Mouse (Mus musculus) CH12.LX (cell line): ENCODE results near the gene Vps26a. TPM values are rescaled to one million over a fixed set of nuclear protein-coding genes. Genes with fewer than 3 reads are reported as not detected.

Experiments
- DNase-seq: peaks from one replicate; pipeline ENCODE4 v3.0.0-alpha.2; 2013; ENCODE audit errors: extremely low read depth
- H3K27ac ChIP-seq: 2 replicates; pipeline ENCODE4 v1.5.1; 2012; ENCODE audit warnings: low read depth, mild to moderate bottlenecking, control low read depth, moderate library complexity; ENCODE audit not compliant: insufficient read depth
- H3K27me3 ChIP-seq: replicated peaks from 2 replicates; pipeline ENCODE3; 2012; ENCODE audit warnings: inconsistent platforms
- H3K36me3 ChIP-seq, 2 experiments: replicated peaks in 1 of 2; 2 replicates each; pipeline versions ENCODE3 to v1.6.1; 2012; ENCODE audit warnings: inconsistent platforms in 1 of 2, low read length in 1 of 2, mild to moderate bottlenecking in 1 of 2, mixed read lengths in 1 of 2, moderate library complexity in 1 of 2; ENCODE audit not compliant: control insufficient read depth in 1 of 2, insufficient read depth in 1 of 2
- H3K4me1 ChIP-seq, 2 experiments: 2 replicates each; pipeline ENCODE4 v1.6.1; 2012; ENCODE audit warnings: inconsistent platforms in 1 of 2, moderate library complexity in 1 of 2; ENCODE audit not compliant: insufficient read depth in 2 of 2, control insufficient read depth in 1 of 2
- H3K4me2 ChIP-seq: 2 replicates; pipeline ENCODE4 v1.6.1; 2012; ENCODE audit warnings: low read depth, mild to moderate bottlenecking, control low read depth; ENCODE audit not compliant: poor library complexity, insufficient read depth, severe bottlenecking
- H3K4me3 ChIP-seq, 3 experiments: fragments of 150-350 bp in 1 of 3; sonication (generic) in 1 of 3; replicated peaks in 1 of 3; 2 replicates each; pipeline versions ENCODE3 to v1.5.1; 2011 to 2012; ENCODE audit warnings: low read depth in 2 of 3, low read length in 2 of 3, mild to moderate bottlenecking in 2 of 3, moderate library complexity in 2 of 3, control low read depth in 1 of 3, improper control_type of control experiment in 1 of 3, inconsistent platforms in 1 of 3, mixed read lengths in 1 of 3; ENCODE audit not compliant: poor library complexity in 1 of 3
- H3K79me2 ChIP-seq: replicated peaks from 2 replicates; pipeline ENCODE4 v1.6.1; 2012; ENCODE audit warnings: mild to moderate bottlenecking, moderate library complexity; ENCODE audit not compliant: control insufficient read depth, poor library complexity, insufficient read depth, severe bottlenecking; ENCODE audit errors: extremely low read depth
- H3K9ac ChIP-seq: 2 replicates; pipeline ENCODE4 v1.6.1; 2012; ENCODE audit warnings: low read depth, mild to moderate bottlenecking, control low read depth, moderate library complexity; ENCODE audit not compliant: insufficient read depth
- H3K9me3 ChIP-seq: replicated peaks from 2 replicates; pipeline ENCODE3; 2012; ENCODE audit warnings: low read length, inconsistent platforms, mixed read lengths
- CHD1 ChIP-seq: IDR thresholded peaks from 2 replicates; pipeline ENCODE4 v1.6.1; 2012; ENCODE audit warnings: low read depth, low read length, improper control_type of control experiment, inconsistent platforms
- CTCF ChIP-seq, 2 experiments: IDR thresholded peaks in 1 of 2; conservative IDR thresholded peaks in 1 of 2; 2 replicates each; pipeline ENCODE4 v1.5.1; 2011 to 2012; ENCODE audit warnings: low read depth in 2 of 2, low read length in 2 of 2, improper control_type of control experiment in 1 of 2, inconsistent platforms in 1 of 2, mild to moderate bottlenecking in 1 of 2, moderate library complexity in 1 of 2
- E2F4 ChIP-seq: IDR thresholded peaks from 2 replicates; pipeline ENCODE4 v1.6.1; 2011; ENCODE audit warnings: low read depth, low read length, improper control_type of control experiment; ENCODE audit not compliant: insufficient replicate concordance
- ELF1 ChIP-seq: IDR thresholded peaks from 2 replicates; pipeline ENCODE4 v1.6.1; 2014; ENCODE audit warnings: low read depth, mild to moderate bottlenecking, inconsistent platforms, low read length, improper control_type of control experiment
- EP300 ChIP-seq: IDR thresholded peaks from 2 replicates; pipeline ENCODE4 v1.6.1; 2011; ENCODE audit warnings: low read length, improper control_type of control experiment
- GABPA ChIP-seq: IDR thresholded peaks from 2 replicates; pipeline ENCODE4 v1.6.1; 2012; ENCODE audit warnings: low read depth, low read length, improper control_type of control experiment, inconsistent platforms; ENCODE audit not compliant: insufficient replicate concordance
- IRF4 ChIP-seq: IDR thresholded peaks from 2 replicates; pipeline ENCODE4 v1.6.1; 2014; ENCODE audit warnings: low read depth, mild to moderate bottlenecking, inconsistent platforms, low read length, improper control_type of control experiment
- JUN ChIP-seq: IDR thresholded peaks from 2 replicates; pipeline ENCODE4 v1.6.1; 2011; ENCODE audit warnings: low read depth, mild to moderate bottlenecking, low read length, improper control_type of control experiment, moderate library complexity; ENCODE audit not compliant: insufficient read depth
- MAX ChIP-seq: IDR thresholded peaks from 2 replicates; pipeline ENCODE4 v1.6.1; 2011; ENCODE audit warnings: low read length, improper control_type of control experiment
- MAZ ChIP-seq: IDR thresholded peaks from 2 replicates; pipeline ENCODE4 v1.6.1; 2012; ENCODE audit warnings: low read depth, mild to moderate bottlenecking, inconsistent platforms, low read length, improper control_type of control experiment, moderate library complexity
- POLR2A ChIP-seq: IDR thresholded peaks from 2 replicates; pipeline ENCODE4 v1.6.1; 2011; ENCODE audit warnings: low read depth, mild to moderate bottlenecking, improper control_type of control experiment, low read length
- SIN3A ChIP-seq: IDR thresholded peaks from 2 replicates; pipeline ENCODE4 v1.6.1; 2012; ENCODE audit warnings: low read length, improper control_type of control experiment, inconsistent platforms
- TBP ChIP-seq: conservative IDR thresholded peaks from 2 replicates; pipeline ENCODE4 v1.6.1; 2011; ENCODE audit warnings: low read depth, low read length, improper control_type of control experiment
- ZC3H11A ChIP-seq: IDR thresholded peaks from 2 replicates; pipeline ENCODE4 v1.6.1; 2012; ENCODE audit warnings: low read depth, mild to moderate bottlenecking, inconsistent platforms, low read length, improper control_type of control experiment
- ZMIZ1 ChIP-seq: IDR thresholded peaks from 2 replicates; pipeline ENCODE4 v1.6.1; 2012; ENCODE audit warnings: low read depth, mild to moderate bottlenecking, inconsistent platforms, low read length, improper control_type of control experiment
- ZNF384 ChIP-seq: IDR thresholded peaks from 2 replicates; pipeline ENCODE4 v1.6.1; 2012; ENCODE audit warnings: low read depth, low read length, improper control_type of control experiment, inconsistent platforms
- dilution Hi-C: fragments of 300-500 bp; cut with MboI; formaldehyde crosslinking; loops from 2 replicates; pipeline ENCODE4 v1.14.3; 2020; ENCODE audit warnings: low sequenced_read_pairs; ENCODE audit not compliant: extremely low pct_unique_long_range_greater_than_20kb, extremely low pct_ligation_motif_present
- in situ Hi-C: fragments of 300-500 bp; cut with MboI; formaldehyde crosslinking; loops from 3 replicates; pipeline ENCODE4 v1.14.3; 2019; ENCODE audit warnings: low sequenced_read_pairs, low pct_ligation_motif_present, low pct_unique_long_range_greater_than_20kb, mixed read lengths
- polyA plus RNA-seq: library from polyadenylated mRNA; unstranded; fragments of >175 nt; gene quantifications from 2 replicates; pipeline ENCODE4 v1.2.1, GENCODE M21; 2012; ENCODE audit warnings: low read depth; ENCODE audit not compliant: insufficient read length
- total RNA-seq, 2 experiments: library from RNA; depleted of rRNA; stranded (reverse); fragments of 300-350 nt in 1 of 2; fragments of >200 nt in 1 of 2; gene quantifications; 2 replicates each; pipeline ENCODE4 v1.2.3; 2012 to 2014

The Vps26a gene
- total and polyA plus RNA-seq, 3 experiments: 14.2 to 33.5 (median 32.5) TPM

GRCm38 (mm10) chr10:62506019-62506556, 19.5 kb upstream of the Vps26a start (continued):
- TF ChIP-seq SIN3A: peak; percentile 75; the same call in 1 of the 2 replicates
- TF ChIP-seq JUN: peak; percentile 69
- peak; percentile 60; the same call in 1 of the 2 replicates for TF ChIP-seq POLR2A
- peak; percentile 82; the same call in 1 of the 2 replicates for TF ChIP-seq TBP
- TF ChIP-seq ZMIZ1: no peak
- peak; percentile 83 for TF ChIP-seq ELF1
- peak; percentile 22; the same call in 1 of the 2 replicates for TF ChIP-seq IRF4
- TF ChIP-seq MAZ: 0 out of 2 replicates have a peak, but pooled peaks have one; percentile 9
- no peak for TF ChIP-seq E2F4
- TF ChIP-seq GABPA: no peak

GRCm38 (mm10) chr10:62505224-62505983, 18.8 kb upstream of the Vps26a start:
- H3K27me3 ChIP-seq: no peaks in the 10 kb centered on the region
- peak overlapping the region; percentile 90 for H3K27ac ChIP-seq
- H3K9ac ChIP-seq: peak overlapping the region; percentile 93
- in situ Hi-C loops (loop anchor here (5.0 kb wide), 1 partner anchor 37 kb away; no protein-coding TSS in a partner anchor), dilution Hi-C loops (no loop called here)
- peak overlapping the region; percentile 46 to 76 (median 66) for H3K4me3 ChIP-seq
- no peak for TF ChIP-seq MAX
- TF ChIP-seq ZC3H11A: no peak
- peak; percentile 95 for TF ChIP-seq ZNF384
- TF ChIP-seq EP300: no peak; the same call in 1 of the 2 replicates
- TF ChIP-seq MAZ: 0 out of 2 replicates have a peak, but pooled peaks have one; percentile 44
- TF ChIP-seq ZMIZ1: 0 out of 2 replicates have a peak, but pooled peaks have one; percentile 38
- 0 out of 2 replicates have a peak, but pooled peaks have one; percentile 20 for TF ChIP-seq CHD1
- TF ChIP-seq CTCF (conservative IDR thresholded peaks at IDR 0.05 in 1 of 2, IDR thresholded peaks at IDR 0.05 in 1 of 2; ENCODE audit: low read depth in 2 of 2, low read length in 2 of 2): no peak
- TF ChIP-seq TBP: 0 out of 2 replicates have a peak, but pooled peaks have one; percentile 23
- DNase-seq: no peak
- peak overlapping the region; percentile 80 for H3K4me2 ChIP-seq
- H3K9me3 ChIP-seq: peaks cover 2% of the 10 kb centered on the region
- H3K4me1 ChIP-seq: peaks cover 10 to 61% of the 10 kb centered on the region in 2 experiments
- peaks cover 0 to 3% of the 10 kb centered on the region in 2 experiments for H3K36me3 ChIP-seq
- H3K79me2 ChIP-seq: peaks cover 61% of the 10 kb centered on the region
